Mouse (Mus musculus) midbrain, embryonic 11.5 days (tissue): Measurements from ENCODE around the gene Snapin. TPM values are rescaled to one million over a fixed set of nuclear protein-coding genes. Genes with fewer than 3 reads are reported as not detected.

Source experiments
- polyA plus RNA-seq: library from polyadenylated mRNA; unstranded; fragments of >200 nt; fragmentation: Nextera tagmentation; extraction: Ambion mirVana; gene quantifications from 2 replicates; pipeline ENCODE4 v1.2.1, GENCODE M21; 2014

The Snapin gene
- polyA plus RNA-seq, 1 experiment from 2014 or later, result 70.9 TPM

Other genes starting within 250 kb of the Snapin start
- gene Creb3l4, start 247.5 kb downstream of the Snapin start, polyA plus RNA-seq, result 3.2 and 4.3 TPM in 2 replicates
- 58.7 and 59.4 TPM in 2 replicates for gene Slc39a1, start 242.9 kb downstream of the Snapin start, polyA plus RNA-seq
- gene Crtc2, start 236.9 kb downstream of the Snapin start, polyA plus RNA-seq, result 8.0 and 9.0 TPM in 2 replicates
- 3.8 and 4.0 TPM in 2 replicates for gene Dennd4b, start 225.8 kb downstream of the Snapin start, polyA plus RNA-seq
- 10.4 TPM in 2 replicates for gene Gatad2b, start 197.9 kb downstream of the Snapin start, polyA plus RNA-seq
- gene Slc27a3, start 101.1 kb downstream of the Snapin start, polyA plus RNA-seq, result 9.3 and 10.0 TPM in 2 replicates
- 34.4 and 34.7 TPM in 2 replicates for gene Ints3, start 57.4 kb downstream of the Snapin start, polyA plus RNA-seq
- gene Npr1, start 25.2 kb downstream of the Snapin start, polyA plus RNA-seq, result 2.4 and 2.7 TPM in 2 replicates
- 338 and 369 TPM in 2 replicates for gene Ilf2, start 14.9 kb downstream of the Snapin start, polyA plus RNA-seq
- 138 and 146 TPM in 2 replicates for gene Chtop, start 18.5 kb upstream of the Snapin start, polyA plus RNA-seq
- 6.9 and 8.0 TPM in 2 replicates for gene S100a1, start 23.4 kb upstream of the Snapin start, polyA plus RNA-seq
- gene S100a13, start 23.4 kb upstream of the Snapin start, polyA plus RNA-seq, result 11.6 and 14.1 TPM in 2 replicates
- gene S100a14, start 35.8 kb upstream of the Snapin start, polyA plus RNA-seq, result not detected in 2 replicates
- gene S100a16, start 46.2 kb upstream of the Snapin start, polyA plus RNA-seq, result 37.2 and 40.0 TPM in 2 replicates
- gene S100a3, start 69.5 kb upstream of the Snapin start, polyA plus RNA-seq, result not detected in 2 replicates
- not detected in 2 replicates for gene S100a2, start 99.2 kb upstream of the Snapin start, polyA plus RNA-seq
- not detected in 2 replicates for gene Gm42674, start 110.9 kb upstream of the Snapin start, polyA plus RNA-seq
- 0.34 and 0.50 TPM in 2 replicates for gene S100a4, start 112.7 kb upstream of the Snapin start, polyA plus RNA-seq
- not detected in 2 replicates for gene S100a5, start 117.5 kb upstream of the Snapin start, polyA plus RNA-seq
- 24.5 and 25.1 TPM in 2 replicates for gene S100a6, start 121.8 kb upstream of the Snapin start, polyA plus RNA-seq
- not detected in 2 replicates for gene S100a7a, start 163.0 kb upstream of the Snapin start, polyA plus RNA-seq
- 2.0 and 2.8 TPM in 2 replicates for gene S100a8, start 177.9 kb upstream of the Snapin start, polyA plus RNA-seq
- gene S100a9, start 204.7 kb upstream of the Snapin start, polyA plus RNA-seq, result 1.5 and 2.0 TPM in 2 replicates
- not detected in 2 replicates for gene Pglyrp4, start 235.9 kb upstream of the Snapin start, polyA plus RNA-seq